Mouse (Mus musculus): Measurements from ENCODE around the gene Slc9a5.

Slc9a5 gene

DNA sequence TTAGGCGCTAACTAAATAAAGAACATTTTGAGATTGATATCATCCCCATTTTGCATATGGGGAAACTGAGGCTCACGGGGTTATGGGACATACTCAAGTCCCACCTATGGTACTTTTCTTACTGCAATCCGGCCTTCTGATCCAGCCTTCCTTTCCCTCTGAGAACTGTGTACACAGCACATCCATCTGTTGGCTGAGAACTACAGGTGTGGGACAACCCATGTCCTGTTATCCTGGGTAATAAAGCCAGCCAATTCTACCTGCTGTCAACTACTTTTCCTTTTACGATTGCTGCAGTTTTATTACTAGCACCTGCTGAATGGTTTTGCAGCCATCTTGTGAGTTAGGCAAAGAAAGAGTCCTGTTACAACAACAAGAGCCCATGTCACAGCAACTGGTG is 5.9 kb downstream of the Slc9a5 start:
- DNase-seq (ENCODE audit: low spot score in 2 of 2) = no peak

DNA sequence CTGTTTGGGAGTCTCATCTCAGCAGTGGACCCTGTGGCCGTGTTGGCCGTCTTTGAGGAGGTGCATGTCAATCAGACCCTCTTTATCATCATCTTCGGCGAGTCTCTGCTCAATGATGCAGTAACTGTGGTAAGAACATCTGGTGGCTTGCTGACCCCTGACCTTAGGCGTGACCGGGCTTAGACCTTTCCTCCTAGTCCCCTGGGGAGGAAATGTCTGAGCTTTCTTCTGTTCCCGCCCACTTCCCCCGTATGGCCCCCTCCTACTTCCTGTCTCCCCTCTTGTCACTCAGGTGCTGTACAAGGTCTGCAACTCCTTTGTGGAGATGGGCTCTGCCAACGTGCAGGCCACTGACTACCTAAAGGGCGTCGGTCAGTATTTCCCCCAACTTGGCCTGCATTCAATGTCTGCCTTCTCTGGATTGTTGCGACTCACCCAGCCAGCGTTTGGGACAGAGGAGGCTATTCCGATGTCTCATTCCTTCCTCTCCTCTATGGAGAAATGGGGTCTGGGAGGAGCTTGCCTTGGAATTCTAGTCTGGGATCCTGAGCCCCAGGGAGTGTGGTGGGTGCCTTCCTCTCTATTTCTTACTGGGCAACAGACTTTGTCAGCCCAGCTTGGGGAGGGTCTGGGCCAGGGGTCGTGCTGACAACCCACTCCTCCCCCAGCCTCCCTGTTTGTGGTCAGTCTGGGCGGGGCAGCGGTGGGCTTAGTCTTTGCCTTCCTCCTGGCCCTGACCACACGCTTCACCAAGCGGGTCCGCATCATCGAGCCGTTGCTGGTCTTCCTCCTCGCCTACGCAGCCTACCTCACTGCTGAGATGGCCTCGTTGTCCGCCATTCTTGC is 6.8 kb downstream of the Slc9a5 start:
- peak; percentile 61 to 68 for DNase-seq (ENCODE audit: low spot score in 2 of 2)

DNA sequence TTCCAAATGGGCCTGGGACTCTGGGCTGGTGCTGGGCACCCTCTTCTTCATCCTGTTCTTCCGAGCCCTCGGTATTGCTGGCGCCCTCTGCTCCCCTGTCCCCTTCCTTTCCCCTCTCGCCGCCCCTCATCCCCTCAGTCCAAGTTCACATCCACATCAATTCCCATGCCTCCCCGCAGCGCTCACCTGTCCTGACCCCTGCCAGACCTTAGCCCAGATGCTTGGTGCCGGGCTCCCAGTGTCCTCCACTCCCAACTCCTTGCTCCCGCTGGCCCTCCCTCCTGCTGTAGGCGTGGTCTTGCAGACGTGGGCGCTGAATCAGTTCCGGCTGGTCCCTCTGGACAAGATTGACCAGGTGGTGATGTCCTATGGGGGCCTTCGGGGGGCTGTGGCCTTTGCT is 8.0 kb downstream of the Slc9a5 start:
- DNase-seq (ENCODE audit: low spot score in 2 of 2) = no peak

DNA sequence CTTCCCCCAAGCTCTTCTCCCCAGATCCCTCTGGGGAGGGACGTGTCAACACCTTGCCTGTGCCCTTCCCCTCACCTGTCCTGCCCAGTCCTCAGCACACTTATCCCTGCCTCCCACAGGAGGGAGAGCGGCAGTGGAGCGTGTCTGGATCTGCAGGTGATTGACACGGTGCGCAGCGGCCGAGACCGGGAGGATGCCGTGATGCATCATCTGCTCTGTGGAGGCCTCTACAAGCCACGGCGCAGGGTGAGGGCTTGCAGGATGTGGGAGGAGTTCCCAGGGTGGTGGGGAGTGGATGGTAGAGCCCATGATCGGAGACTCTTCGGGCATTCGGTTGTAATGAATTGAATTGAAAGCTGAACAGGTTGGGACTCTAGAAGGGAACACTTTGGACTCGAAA is 10.6 kb downstream of the Slc9a5 start:
- DNase-seq (ENCODE audit: low spot score in 2 of 2) = no peak

DNA sequence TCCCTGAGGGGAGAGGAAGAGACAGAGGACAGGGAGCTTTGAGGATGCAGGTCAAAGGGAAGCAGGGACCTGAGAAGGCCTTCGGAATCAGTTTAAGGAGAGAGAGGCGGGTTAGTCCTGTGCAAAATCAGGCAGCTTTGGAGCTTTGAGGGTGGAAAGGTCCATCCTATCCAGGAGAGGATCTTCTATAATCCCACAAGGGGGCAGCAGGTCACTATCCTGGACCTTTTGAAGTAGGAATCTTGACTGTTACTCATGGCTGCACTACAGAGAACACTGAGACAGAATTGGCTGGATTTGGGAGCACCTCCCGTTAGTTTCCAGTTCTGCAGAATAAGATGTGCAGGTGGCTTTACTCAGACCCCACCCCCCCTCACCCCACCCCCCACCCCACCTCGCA is 11.0 kb downstream of the Slc9a5 start:
- DNase-seq (ENCODE audit: low spot score in 2 of 2) = no peak

DNA sequence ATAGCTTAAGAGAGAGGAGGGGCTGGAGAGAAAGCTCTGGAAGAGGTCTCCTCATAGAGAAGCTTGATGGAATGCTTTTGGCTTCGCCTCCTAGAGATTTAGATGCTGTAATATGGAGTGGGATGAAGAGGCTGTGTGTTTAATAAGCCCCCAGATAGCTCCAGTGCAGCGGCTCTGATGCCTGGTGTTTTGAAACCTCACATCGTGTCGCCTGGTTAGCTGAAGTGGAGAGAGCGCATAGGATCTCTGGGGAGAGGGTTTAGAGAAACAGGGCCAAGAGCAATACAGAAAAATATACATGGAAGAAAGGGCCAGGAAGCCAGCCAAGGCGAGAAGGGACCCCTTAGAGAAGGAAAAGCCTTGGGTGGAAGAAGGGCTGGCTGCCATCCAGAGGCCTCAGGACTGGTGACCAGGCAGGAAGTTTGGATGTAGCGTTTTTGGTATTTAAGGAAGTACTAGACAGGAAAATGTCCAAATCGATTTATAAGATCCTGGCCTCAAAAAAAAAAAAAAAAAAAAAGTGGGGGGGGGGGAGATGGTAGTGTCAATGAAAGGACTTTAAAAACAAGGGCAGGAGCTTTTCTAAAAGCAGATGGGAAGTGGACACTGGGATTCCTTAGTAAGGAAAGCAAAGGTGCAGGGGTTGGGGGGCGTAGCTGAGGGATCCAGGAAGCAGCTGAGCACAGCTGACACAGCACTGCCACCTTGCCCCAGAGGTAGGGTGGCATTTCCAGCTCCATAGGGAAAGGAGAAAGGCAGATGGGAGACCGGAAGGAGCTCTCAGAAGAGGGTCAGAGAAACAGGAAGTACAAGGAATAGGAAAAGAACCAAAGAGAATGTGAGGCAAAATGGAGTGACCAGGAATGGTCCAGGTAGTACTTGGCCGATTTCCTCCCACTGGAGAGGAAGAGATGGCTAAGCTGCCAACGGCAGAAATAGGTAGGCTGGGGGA is 13.4 kb downstream of the Slc9a5 start:
- DNase-seq (ENCODE audit: low spot score in 2 of 2) = no peak

DNA sequence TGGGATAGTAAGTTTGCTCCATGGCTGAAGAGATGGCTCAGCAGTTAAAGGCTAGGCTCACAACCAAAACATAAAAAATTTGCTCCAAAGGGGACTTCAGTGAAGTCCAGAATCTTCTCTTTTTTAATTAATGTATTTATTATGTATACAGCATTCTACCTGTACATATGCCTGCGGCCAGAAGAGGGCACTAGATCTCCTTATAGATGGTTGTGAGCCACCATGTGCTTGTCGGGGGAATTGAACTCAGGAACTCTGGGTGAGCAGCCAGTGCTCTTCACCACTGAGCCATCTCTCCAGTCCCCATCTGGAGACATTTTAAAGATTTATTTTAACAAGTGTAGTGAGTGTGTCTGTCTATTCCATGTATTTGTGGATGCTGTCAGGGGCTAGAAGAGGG is 18.5 kb downstream of the Slc9a5 start:
- no peak for DNase-seq (ENCODE audit: low spot score in 2 of 2)

DNA sequence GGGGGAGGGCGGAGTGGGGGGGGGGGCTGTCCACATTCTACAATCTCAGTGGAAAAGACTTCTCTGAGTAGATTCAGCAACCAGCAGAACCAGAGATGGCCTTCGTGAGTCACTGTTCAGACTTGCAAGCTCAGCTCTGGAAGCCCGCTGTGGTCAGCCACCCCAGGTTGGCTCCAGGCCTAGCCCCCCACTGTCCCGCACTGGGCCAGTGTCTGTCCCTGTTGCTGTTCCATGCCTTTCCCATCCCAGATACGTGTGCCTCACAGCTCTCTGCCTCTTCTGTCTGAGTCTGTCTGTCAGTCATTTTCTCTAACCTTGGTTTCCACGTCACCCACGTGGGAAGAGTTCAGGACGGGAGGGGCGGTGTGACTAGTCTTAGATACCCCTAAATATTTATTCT is 23.8 kb downstream of the Slc9a5 start:
- DNase-seq (ENCODE audit: low spot score in 2 of 2) = no peak

DNA sequence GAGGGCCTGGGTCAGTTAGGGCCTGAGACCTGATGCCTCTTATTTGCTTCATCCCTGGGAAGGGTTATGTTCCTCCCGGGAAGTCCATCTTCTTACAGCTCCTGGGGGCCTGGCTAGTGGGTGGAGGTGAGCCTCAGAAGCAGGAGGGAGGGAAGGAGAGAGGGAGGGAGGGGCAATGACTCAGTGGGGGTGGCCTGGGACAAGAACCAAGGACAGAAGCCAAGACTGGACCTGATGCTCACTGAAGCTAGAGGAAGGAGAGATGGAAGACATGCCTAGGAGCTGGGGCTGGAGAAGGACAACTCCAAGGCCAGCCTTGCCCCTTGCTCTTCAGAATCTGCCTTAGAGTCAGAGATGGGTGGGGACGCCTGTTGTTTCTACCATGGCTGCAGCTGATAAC is 24.4 kb downstream of the Slc9a5 start, which contains the start of gene Plekhg4:
Gene Plekhg4 (plus strand): TSS at position 243 of the 400 bp plus-strand sequence.
- DNase-seq (ENCODE audit: low spot score in 2 of 2) = no peak

DNA sequence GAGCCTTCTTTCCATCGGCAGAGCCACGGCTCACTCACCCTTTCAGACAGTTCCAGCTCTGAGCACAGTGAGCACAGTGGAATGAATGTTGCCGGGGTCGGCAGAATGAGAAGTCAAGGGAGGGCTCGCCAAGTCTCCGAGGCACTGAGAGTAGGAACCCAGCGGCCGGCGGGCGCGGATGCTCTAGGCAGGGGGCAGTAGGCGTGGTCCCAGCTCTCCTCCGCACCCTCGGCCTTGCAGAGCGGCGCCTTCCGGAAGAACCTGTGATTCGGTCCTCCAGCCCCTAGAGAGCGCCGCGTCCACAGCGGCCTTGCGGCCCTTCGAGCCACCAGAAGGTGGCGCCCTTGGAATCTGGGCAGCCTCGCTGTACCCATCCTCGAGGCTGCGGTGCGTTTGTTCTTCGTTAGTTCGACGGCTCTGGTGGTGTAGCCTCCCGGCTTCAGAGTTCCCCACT is 25.9 kb downstream of the Slc9a5 start:
- DNase-seq (ENCODE audit: low spot score in 2 of 2) = no peak

DNA sequence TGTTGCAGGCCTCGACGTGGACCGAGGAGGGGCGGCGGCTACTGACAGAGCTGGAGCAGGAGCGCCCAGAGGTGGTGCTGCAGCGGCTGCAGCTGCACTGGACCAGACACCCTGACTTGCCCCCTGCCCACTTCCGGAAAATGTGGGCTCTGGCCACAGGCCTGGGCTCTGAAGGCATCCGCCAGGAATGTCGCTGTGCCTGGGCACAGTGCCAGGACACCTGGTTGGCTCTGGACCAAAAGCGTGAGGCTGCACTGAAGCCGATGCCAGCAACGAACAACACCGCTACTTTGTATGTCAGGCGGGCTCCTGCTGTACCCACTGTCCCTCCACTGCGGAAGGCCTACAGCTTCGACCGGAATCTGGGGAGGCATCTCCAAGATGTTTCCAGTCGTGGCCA is 30.0 kb downstream of the Slc9a5 start:
- no peak for DNase-seq (ENCODE audit: low spot score in 2 of 2)

DNA sequence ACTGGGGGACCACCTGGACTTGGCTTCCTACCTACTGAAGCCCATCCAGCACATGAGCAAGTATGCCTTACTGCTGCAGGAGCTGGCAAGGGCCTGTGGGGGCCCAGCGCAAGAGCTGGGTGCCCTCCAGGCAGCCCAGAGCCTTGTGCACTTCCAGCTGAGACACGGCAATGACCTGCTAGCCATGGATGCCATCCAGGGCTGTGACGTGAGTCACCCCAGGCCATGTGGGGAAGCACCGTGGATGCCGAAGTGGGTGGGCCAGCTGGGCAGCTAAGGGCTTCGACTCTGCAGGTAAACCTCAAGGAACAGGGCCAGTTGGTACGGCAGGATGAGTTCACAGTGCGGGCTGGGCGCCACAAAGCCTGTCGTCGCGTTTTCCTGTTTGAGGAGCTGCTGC is 31.7 kb downstream of the Slc9a5 start:
- no peak for DNase-seq (ENCODE audit: low spot score in 2 of 2)

DNA sequence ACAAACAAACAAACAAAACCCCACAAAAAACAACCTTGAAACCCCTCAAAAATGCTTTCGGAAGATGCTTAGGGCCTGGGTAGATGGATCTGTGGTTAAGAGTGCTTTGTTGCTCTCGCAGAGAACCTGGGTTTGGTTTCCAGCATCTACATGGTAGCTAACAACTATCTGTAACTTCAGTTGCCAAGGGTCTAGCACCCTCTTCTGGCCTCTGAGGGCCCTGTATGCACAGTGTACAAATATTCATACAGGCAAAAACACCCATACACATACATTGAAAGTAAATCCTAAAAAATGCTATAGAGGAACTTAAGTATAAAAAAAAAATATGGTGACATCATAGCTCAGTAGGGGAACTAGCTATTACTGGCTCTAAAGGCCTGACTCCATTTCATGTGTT is 35.4 kb downstream of the Slc9a5 start:
- DNase-seq (ENCODE audit: low spot score in 2 of 2) = no peak

DNA sequence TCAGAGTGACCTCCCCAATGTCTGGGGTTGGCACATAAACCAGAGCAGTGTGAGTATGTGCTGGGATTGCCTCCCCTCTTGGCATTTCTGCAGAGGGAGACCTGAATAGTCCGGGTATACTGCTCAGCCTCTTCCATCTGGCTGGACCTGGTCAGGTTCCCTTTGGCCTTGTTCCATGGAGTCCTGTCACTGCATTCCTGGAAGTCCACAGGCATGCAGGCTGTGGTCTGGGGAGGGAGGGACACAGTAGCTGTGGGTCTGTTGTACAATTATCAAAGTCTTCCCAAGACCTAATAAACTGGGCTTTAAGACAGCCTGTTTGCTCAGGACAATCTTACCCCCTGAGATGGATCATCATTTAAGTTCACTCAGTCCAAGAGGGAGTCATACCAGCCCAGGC is 38.5 kb downstream of the Slc9a5 start:
- DNase-seq (ENCODE audit: low spot score in 2 of 2) = no peak

DNA sequence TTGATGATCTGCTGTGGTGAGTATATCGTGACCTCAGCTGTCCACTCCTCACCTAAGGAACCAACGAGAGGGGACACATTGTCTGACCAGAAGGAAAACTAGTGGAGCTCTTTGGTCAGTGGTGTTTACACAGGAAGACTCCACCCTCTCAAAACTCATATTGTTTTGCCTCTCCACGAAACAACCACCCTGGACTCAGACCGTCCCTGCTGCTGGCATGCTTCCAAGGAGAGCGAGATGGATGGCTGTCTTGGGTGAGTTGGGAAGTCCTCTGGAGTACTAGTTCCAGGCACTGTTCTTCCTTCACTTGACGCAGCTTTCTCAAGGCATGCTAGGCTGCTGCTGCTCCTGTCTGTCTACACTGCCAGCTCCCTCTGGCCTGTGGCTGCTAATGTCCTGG is 40.5 kb downstream of the Slc9a5 start:
- no peak for DNase-seq (ENCODE audit: low spot score in 2 of 2)

DNA sequence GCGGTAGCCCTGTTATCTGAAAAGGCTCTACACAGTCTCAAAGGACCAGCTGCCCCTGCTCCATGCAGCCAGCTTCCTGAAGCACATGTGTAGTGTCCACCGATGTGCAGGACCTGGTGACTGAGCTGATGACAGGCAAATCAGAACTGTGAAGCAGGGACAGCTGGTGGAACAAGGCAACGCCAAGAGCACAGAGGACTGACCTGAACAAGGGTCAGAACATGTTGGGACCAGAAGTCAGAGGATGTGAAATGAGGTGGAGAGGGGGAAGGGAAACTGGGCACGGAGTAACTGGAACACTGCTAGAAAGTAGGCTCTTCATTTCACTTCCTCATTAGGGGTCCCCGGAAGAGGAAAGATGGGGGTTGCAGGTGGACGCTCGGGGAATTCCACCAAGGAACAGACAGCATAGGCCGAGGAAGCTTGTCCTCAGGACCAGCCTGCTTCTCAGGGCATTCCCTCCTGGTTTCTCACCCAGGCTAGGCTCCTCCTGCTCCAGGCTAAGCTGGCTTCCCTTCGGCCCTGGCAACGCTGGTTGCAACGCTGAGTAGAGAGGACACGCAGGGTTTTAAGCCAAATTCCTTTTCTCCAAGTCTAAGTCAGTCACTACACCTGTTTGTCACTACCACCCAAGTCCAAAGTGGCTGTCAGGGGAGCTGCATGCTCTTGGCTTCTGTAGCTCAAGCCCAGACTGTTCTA is 44.6 kb downstream of the Slc9a5 start:
- DNase-seq (ENCODE audit: low spot score in 2 of 2) = no peak

DNA sequence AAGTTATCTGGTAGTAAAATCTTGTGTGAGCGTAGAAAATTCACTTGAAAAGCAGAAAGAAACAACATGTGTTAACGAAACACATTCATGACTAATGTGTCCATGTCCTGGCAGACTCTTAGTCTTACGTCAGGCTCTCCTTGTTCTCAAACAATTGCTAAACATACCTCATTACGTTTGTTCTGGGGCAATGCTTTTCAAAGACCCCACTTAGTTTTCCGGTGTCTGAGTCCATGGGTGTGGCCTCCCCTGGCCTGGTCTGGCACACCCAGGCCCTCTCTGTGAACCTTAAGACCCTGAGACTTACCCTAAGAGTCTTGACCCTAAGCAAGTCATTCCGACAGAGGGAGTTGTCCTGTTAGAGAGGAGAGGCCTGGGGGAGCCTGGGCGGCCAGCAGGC is 45.3 kb downstream of the Slc9a5 start:
- DNase-seq (ENCODE audit: low spot score in 2 of 2) = no peak

DNA sequence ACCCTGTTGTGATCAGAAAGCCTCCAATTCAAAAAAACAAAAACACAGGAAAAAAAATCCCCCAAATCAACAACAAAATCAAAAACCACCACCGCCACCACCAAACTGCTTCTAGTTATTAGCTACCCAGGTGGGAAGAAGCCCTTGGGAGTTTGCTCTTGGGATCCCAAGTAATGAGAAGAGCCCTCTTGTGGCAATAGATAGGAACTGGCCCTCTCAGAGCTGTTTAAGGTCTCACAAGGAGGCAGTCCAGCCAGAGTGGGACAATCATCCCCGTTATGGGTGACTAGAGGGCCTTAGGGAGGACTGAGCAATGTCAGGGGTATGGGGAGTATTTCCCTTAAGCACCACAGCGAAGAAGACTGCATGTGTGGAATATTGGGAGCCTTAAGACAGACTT is 49.1 kb downstream of the Slc9a5 start:
- DNase-seq (ENCODE audit: low spot score in 2 of 2) = peak; percentile 27 to 35

DNA sequence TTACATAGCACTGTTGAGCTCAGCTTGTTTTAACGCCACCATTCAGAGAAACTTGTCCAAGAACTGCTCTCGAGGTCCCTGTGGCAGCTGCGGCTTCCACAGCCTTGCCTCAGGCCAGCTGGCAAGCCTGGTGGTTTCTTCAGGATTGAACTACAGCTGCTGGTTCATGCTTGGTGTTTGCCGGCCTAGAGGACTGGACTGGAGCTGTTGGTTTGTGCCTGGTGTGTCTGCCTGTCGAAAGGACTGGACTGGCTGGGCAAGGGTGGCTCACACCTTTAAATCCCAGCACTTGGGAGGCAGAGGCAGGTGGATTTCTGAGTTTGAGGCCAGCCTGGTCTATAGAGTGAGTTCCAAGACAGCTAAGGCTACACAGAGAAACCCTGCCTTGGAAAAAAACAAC is 51.4 kb downstream of the Slc9a5 start:
- DNase-seq (ENCODE audit: low spot score in 2 of 2) = no peak

DNA sequence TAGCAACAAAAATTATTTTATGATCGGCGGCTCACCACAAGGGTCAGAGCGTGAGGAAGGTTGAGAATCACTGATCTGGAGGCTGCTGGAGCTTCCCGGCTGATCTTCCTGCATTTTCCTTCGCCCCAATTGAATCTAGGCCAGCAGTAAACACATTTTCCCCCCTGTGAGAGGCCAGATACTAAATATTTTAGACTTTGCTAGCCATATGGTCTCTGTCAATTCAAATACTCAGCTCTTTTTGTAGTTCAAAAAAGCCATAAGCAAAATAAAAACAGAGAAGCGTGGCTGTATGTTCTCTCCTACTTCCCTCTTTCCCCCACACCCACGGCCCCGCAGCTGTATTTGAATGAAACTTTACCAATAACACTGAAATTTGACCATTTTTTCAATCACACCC is 54.8 kb downstream of the Slc9a5 start:
- no peak for DNase-seq (ENCODE audit: low spot score in 2 of 2)

DNA sequence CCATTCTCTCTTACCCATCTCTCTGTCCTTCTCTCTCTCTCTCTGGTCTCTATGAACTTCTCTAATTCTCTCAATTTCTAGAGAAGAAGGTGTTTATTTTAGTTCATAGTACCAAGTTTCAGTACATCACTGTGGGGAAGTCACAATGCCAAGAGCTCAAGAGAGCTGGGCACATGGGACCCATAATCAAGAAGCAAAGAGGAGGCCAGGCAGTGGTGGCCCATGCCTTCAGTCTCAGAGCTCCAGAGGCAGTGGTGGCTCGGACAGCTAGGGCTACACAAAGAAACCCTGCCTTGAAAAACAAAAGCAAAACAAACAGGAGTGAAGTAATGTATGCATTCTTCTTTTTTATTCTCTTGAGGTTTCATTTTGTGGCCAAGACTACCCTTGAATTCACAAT is 55.9 kb downstream of the Slc9a5 start:
- no peak for DNase-seq (ENCODE audit: low spot score in 2 of 2)

DNA sequence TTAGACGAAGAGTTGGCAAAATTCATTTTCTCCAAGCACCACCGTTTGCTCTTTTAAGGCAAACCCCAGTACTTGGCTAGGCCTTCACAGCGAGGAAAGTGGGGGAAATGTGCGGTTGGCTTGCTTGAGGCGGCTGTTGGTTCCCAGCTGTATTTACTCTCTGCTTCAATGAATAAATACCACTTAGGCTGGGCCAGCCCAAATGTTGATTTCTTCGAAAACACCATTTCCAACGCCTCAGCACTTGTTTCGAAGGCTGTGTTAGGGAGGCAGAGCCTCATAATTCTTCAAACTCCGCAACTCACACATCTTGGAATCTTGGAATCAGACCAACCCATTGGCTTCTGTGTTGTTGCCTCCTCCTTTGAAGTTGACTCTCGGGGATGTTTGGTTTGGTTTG is 57.8 kb downstream of the Slc9a5 start:
- DNase-seq (ENCODE audit: low spot score in 2 of 2) = no peak

All from spleen, postnatal 36 days (tissue).